Mouse (Mus musculus): ENCODE measurements around the gene Scamp2.

GRCm38 (mm10) chr9:57589224-57590126, 28.7 kb downstream of the Scamp2 start, which contains the start of gene Ulk3:
- 0 out of 2 replicates have a peak, but pooled peaks have one; percentile 17 for TF ChIP-seq CTCF (IDR thresholded peaks at IDR 0.05; ENCODE audit: extremely low read depth, insufficient read depth, insufficient read length, insufficient replicate concordance)
- TF ChIP-seq POLR2A (IDR thresholded peaks at IDR 0.05; ENCODE audit: low read depth, low read length): peak; percentile 41; the same call in 1 of the 2 replicates

All from spleen, adult 2 months (tissue).